Mouse (Mus musculus): ENCODE results near the gene Qars.

DNA sequence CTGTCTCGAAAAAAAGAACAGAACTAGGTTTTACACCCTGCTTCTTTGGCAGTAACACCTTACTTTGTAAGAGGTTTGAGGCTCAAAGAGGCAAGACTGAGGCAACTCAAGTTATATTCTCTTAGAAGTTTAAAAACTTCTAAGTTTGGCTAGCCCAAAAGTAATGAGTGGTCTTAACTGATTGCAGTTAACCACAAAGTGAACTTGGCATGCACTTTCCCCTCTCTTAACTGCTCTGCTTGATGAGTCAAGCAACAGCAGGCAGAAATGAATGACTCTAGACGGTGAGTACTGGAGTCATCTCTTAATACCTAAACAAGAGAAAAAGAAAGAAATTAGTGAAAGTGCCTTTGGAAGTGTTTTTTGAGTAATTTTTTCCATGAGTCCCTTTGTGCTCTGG is 14.1 kb downstream of the Qars start:
- TF ChIP-seq POLR2A (IDR thresholded peaks at IDR 0.05; ENCODE audit: borderline replicate concordance, low read depth, low read length) (no peak), CTCF (IDR thresholded peaks at IDR 0.05; ENCODE audit: low read depth, low read length) (no peak)
